ENCODE assay signal across 23 mouse cellular contexts in genomic region chr11:81110049-81110448, GRCm38 (mm10).
DNase-seq lines count a peak whose midpoint lies in the region; ATAC-seq lines count a peak whose summit lies in the region.
"Had no signal": no experiment of that assay in that cellular context is flagged by ENCODE, and none has a peak within 500 bp of the region (broad histone marks: within the 10 kb centered on the region; RNA-seq: fewer than 3 reads in every experiment).

No protein-coding gene starts in this region.

- DNase-seq in cerebellum, postnatal 25 days = peak; percentile 38 to 53
- DNase-seq in cerebellum, postnatal 4 days (ENCODE audit: low spot score in 2 of 2) = no peak
- no peak for DNase-seq in midbrain, embryonic 11.5 days (ENCODE audit: low spot score, missing footprints)
- no peak for DNase-seq in lung, postnatal 10 days
- DNase-seq: adrenal gland, postnatal 14 days; cerebellum, adult 8-10 months; heart, postnatal 14 days; kidney, adult 9 months; kidney, postnatal 10 days; liver; lung, adult 2 months; lung, postnatal 14 days; thymus, adult 2 months; thymus, postnatal 36 days had no signal

- ATAC-seq in hindbrain, embryonic 13.5 days (ENCODE audit: low FRiP score) = no peak
- no peak for ATAC-seq in hindbrain, embryonic 16.5 days
- ATAC-seq in midbrain, embryonic 16.5 days = no peak
- ATAC-seq in midbrain, embryonic 11.5 days (ENCODE audit: low FRiP score) = no peak
- ATAC-seq: CD4-positive, CD25-positive, alpha-beta regulatory T cell, adult 4 months; intestine, postnatal 0 days had no signal

- no peaks in the 10 kb centered on the region for H3K9me3 ChIP-seq in hindbrain, embryonic 13.5 days
- no peaks in the 10 kb centered on the region for H3K9me3 ChIP-seq in hindbrain, embryonic 16.5 days (ENCODE audit: control insufficient read depth, low read length)
- H3K9me3 ChIP-seq in midbrain, embryonic 16.5 days (replicated peaks; ENCODE audit: control insufficient read depth, low read length, poor library complexity, severe bottlenecking) = no peaks in the 10 kb centered on the region
- H3K9me3 ChIP-seq in midbrain, embryonic 11.5 days (ENCODE audit: control insufficient read depth, low read length) = no peaks in the 10 kb centered on the region
- H3K9me3 ChIP-seq: forebrain, embryonic 12.5 days; neural tube, embryonic 12.5 days had no signal

- no peak overlapping the region for H3K4me2 ChIP-seq in hindbrain, embryonic 13.5 days
- H3K4me2 ChIP-seq in hindbrain, embryonic 16.5 days (ENCODE audit: low read length) = no peak overlapping the region
- H3K4me2 ChIP-seq in midbrain, embryonic 16.5 days (ENCODE audit: low read length) = no peak overlapping the region
- H3K4me2 ChIP-seq in midbrain, embryonic 11.5 days = no peak overlapping the region
- H3K4me2 ChIP-seq: forebrain, embryonic 12.5 days; neural tube, embryonic 12.5 days had no signal

- no peak overlapping the region for H3K9ac ChIP-seq in hindbrain, embryonic 13.5 days
- no peak overlapping the region for H3K9ac ChIP-seq in hindbrain, embryonic 16.5 days (ENCODE audit: low read depth, low read length)
- H3K9ac ChIP-seq in midbrain, embryonic 16.5 days (ENCODE audit: low read depth, low read length) = no peak overlapping the region
- H3K9ac ChIP-seq in midbrain, embryonic 11.5 days (ENCODE audit: low read length) = no peak overlapping the region
- H3K9ac ChIP-seq: forebrain, embryonic 12.5 days; liver, embryonic 14.5 days; neural tube, embryonic 12.5 days had no signal

- WGBS in hindbrain, embryonic 13.5 days = 59% methylated on average over 6 of the region's 6 CpGs
- WGBS in hindbrain, embryonic 16.5 days = 50% methylated on average over 6 of the region's 6 CpGs
- WGBS in midbrain, embryonic 16.5 days = 61% methylated on average over 6 of the region's 6 CpGs
- WGBS in midbrain, embryonic 11.5 days = 80% methylated on average over 6 of the region's 6 CpGs

- no peaks in the 10 kb centered on the region for H3K27me3 ChIP-seq in hindbrain, embryonic 13.5 days
- H3K27me3 ChIP-seq in hindbrain, embryonic 16.5 days (replicated peaks; ENCODE audit: control insufficient read depth, insufficient read depth, low read length) = no peaks in the 10 kb centered on the region
- no peaks in the 10 kb centered on the region for H3K27me3 ChIP-seq in midbrain, embryonic 16.5 days (ENCODE audit: control insufficient read depth, insufficient read depth, low read depth, low read length)
- H3K27me3 ChIP-seq in midbrain, embryonic 11.5 days (ENCODE audit: control insufficient read depth, insufficient read depth, low read length) = no peaks in the 10 kb centered on the region
- H3K27me3 ChIP-seq: forebrain, embryonic 12.5 days; neural tube, embryonic 12.5 days had no signal

- no peak overlapping the region for H3K4me3 ChIP-seq in hindbrain, embryonic 13.5 days
- no peak overlapping the region for H3K4me3 ChIP-seq in hindbrain, embryonic 16.5 days (ENCODE audit: low read length)
- H3K4me3 ChIP-seq in midbrain, embryonic 16.5 days (ENCODE audit: low read depth, low read length) = no peak overlapping the region
- H3K4me3 ChIP-seq in midbrain, embryonic 11.5 days (ENCODE audit: low read depth, low read length) = no peak overlapping the region
- H3K4me3 ChIP-seq: erythroblast, embryonic 14.5 days; forebrain, embryonic 12.5 days; neural tube, embryonic 12.5 days had no signal

- peaks cover 10% of the 10 kb centered on the region for H3K4me1 ChIP-seq in hindbrain, embryonic 13.5 days (replicated peaks)
- no peaks in the 10 kb centered on the region for H3K4me1 ChIP-seq in hindbrain, embryonic 16.5 days (ENCODE audit: control insufficient read depth, insufficient read depth, low read depth, low read length)
- peaks cover 7% of the 10 kb centered on the region; the same call in 1 of the 2 replicates for H3K4me1 ChIP-seq in midbrain, embryonic 16.5 days (ENCODE audit: control insufficient read depth, insufficient read depth, low read length)
- H3K4me1 ChIP-seq in midbrain, embryonic 11.5 days (ENCODE audit: control insufficient read depth, insufficient read depth, low read length) = no peaks in the 10 kb centered on the region
- H3K4me1 ChIP-seq: neural tube, embryonic 12.5 days had no signal

- peak overlapping the region; percentile 30; the same call in 1 of the 2 replicates for H3K27ac ChIP-seq in hindbrain, embryonic 13.5 days
- no peak overlapping the region for H3K27ac ChIP-seq in hindbrain, embryonic 16.5 days (ENCODE audit: low read depth, low read length)
- H3K27ac ChIP-seq in midbrain, embryonic 16.5 days (ENCODE audit: low read length) = 0 out of 2 replicates have a peak overlapping the region, but pooled peaks have one; percentile 5
- H3K27ac ChIP-seq in midbrain, embryonic 11.5 days (ENCODE audit: low read depth, low read length) = no peak overlapping the region
- H3K27ac ChIP-seq: forebrain, embryonic 12.5 days; liver, embryonic 14.5 days; neural tube, embryonic 12.5 days had no signal

- no peaks in the 10 kb centered on the region for H3K36me3 ChIP-seq in hindbrain, embryonic 13.5 days
- H3K36me3 ChIP-seq in hindbrain, embryonic 16.5 days (ENCODE audit: control insufficient read depth, insufficient read depth, low read length) = no peaks in the 10 kb centered on the region
- H3K36me3 ChIP-seq in midbrain, embryonic 16.5 days (ENCODE audit: control insufficient read depth, insufficient read depth, low read length) = no peaks in the 10 kb centered on the region
- no peaks in the 10 kb centered on the region for H3K36me3 ChIP-seq in midbrain, embryonic 11.5 days (ENCODE audit: control insufficient read depth, insufficient read depth, low read length)
- H3K36me3 ChIP-seq: forebrain, embryonic 12.5 days; neural tube, embryonic 12.5 days had no signal

Comparison
In these comparisons a context has a peak if more than half of its experiments do, and no peak if none do; other contexts are left out.
1. DNase-seq: peak in cerebellum, postnatal 25 days (2 of 2); none in cerebellum, postnatal 4 days (0 of 2), midbrain, embryonic 11.5 days (single experiment) and lung, postnatal 10 days (single experiment).
2. H3K27ac ChIP-seq: peak in hindbrain, embryonic 13.5 days (single experiment) and midbrain, embryonic 16.5 days (single experiment); none in hindbrain, embryonic 16.5 days (single experiment) and midbrain, embryonic 11.5 days (single experiment).